Mouse (Mus musculus) midbrain, embryonic 14.5 days (tissue): ENCODE measurements at regions not wholly inside any gene's neighbourhood (a gene's known extent, or its start where the extent isn't known, plus 50 kb on each side); places are given as distances from the start of the nearest gene placed in this dataset.

Source experiments
- ATAC-seq: fragments of 200-750 bp; cut with Nextera tagmentation; 2 replicates; pipeline ENCODE4 v1.8.0; 2017; ENCODE audit warnings: moderate number of reproducible peaks, moderate library complexity; ENCODE audit not compliant: low FRiP score, low TSS enrichment
- DNase-seq: peaks from one replicate; pipeline ENCODE4 v3.0.0-alpha.2; 2015
- H3K27ac ChIP-seq: fragments of 300-500 bp; sonication (generic); replicated peaks from 2 replicates; pipeline ENCODE4 v1.5.1; 2014; ENCODE audit warnings: mild to moderate bottlenecking, low read depth, low read length, moderate library complexity
- H3K27me3 ChIP-seq: fragments of 300-500 bp; sonication (generic); 2 replicates; pipeline ENCODE4 v1.6.1; 2014; ENCODE audit warnings: low read length, control low read depth, mixed read lengths; ENCODE audit not compliant: control insufficient read depth, insufficient read depth
- H3K36me3 ChIP-seq: fragments of 300-500 bp; sonication (generic); 2 replicates; pipeline ENCODE4 v1.6.1; 2014; ENCODE audit warnings: low read length, control low read depth; ENCODE audit not compliant: control insufficient read depth, insufficient read depth
- H3K4me1 ChIP-seq: fragments of 300-500 bp; sonication (generic); 2 replicates; pipeline ENCODE4 v1.6.1; 2014; ENCODE audit warnings: mild to moderate bottlenecking, antibody characterized with exemption, low read length, control low read depth; ENCODE audit not compliant: control insufficient read depth, insufficient read depth
- H3K4me2 ChIP-seq: fragments of 300-500 bp; sonication (generic); 2 replicates; pipeline ENCODE4 v1.6.1; 2014; ENCODE audit warnings: mild to moderate bottlenecking, low read length, moderate library complexity
- H3K4me3 ChIP-seq: fragments of 300-500 bp; sonication (generic); replicated peaks from 2 replicates; pipeline ENCODE4 v1.5.1; 2014; ENCODE audit warnings: low read depth, low read length
- H3K9ac ChIP-seq: fragments of 300-500 bp; sonication (generic); replicated peaks from 2 replicates; pipeline ENCODE4 v1.6.1; 2014; ENCODE audit warnings: mild to moderate bottlenecking, low read length, moderate library complexity
- H3K9me3 ChIP-seq: fragments of 300-500 bp; sonication (generic); 2 replicates; pipeline ENCODE4 v1.6.1; 2016; ENCODE audit warnings: low read length, control low read depth, mixed read lengths; ENCODE audit not compliant: control insufficient read depth
- WGBS: fragments of 180-500 bp; shearing (Covaris S2); extraction: QIAGEN DNeasy Blood & Tissue Kit; methylation state at CpG from one replicate; pipeline ENCODE4 v1.1.7; 2014; 5-methylcytosine and 5-hydroxymethylcytosine counted together

GRCm38 (mm10) chr16:70071471-70071870 lies 207.9 kb upstream of the Speer2 start:
- no peak overlapping the region for H3K27ac ChIP-seq
- no peaks in the 10 kb centered on the region for H3K27me3 ChIP-seq
- no peaks in the 10 kb centered on the region for H3K9me3 ChIP-seq
- no peaks in the 10 kb centered on the region for H3K4me1 ChIP-seq
- H3K36me3 ChIP-seq, result no peaks in the 10 kb centered on the region
- no peak overlapping the region for H3K4me2 ChIP-seq
- no peak overlapping the region for H3K4me3 ChIP-seq
- 92% methylated on average over 4 of the region's 4 CpGs for WGBS
- H3K9ac ChIP-seq, result no peak overlapping the region
- no peak for ATAC-seq
- no peak for DNase-seq

DNA sequence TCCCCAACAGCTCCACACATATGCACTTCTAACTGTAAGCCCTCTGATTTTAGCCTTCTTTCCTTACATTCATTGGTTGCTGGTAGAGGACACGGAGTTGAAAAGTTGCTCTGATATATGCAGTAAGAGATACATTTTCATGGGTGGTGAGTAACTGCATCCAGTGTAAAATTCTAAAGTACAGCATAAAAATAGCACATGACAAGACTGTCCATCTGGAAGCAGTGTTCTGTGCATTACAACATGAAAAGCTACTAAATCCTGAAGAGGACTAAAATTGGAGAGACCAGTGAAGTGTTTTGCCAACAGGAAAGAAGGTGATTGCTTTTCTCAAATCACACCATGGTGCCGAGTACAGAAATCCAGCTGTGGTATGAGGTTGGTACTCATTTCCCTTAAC lies 210.2 kb upstream of the Speer2 start:
- ATAC-seq (no peak), DNase-seq (no peak)
- Histone ChIP-seq H3K4me1 (no peaks in the 10 kb centered on the region), H3K36me3 (no peaks in the 10 kb centered on the region), H3K4me2 (no peak overlapping the region), H3K27ac (no peak overlapping the region), H3K27me3 (no peaks in the 10 kb centered on the region), H3K9ac (no peak overlapping the region), H3K4me3 (no peak overlapping the region), H3K9me3 (no peaks in the 10 kb centered on the region)
- 90% methylated on average over 2 of the region's 2 CpGs for WGBS

DNA sequence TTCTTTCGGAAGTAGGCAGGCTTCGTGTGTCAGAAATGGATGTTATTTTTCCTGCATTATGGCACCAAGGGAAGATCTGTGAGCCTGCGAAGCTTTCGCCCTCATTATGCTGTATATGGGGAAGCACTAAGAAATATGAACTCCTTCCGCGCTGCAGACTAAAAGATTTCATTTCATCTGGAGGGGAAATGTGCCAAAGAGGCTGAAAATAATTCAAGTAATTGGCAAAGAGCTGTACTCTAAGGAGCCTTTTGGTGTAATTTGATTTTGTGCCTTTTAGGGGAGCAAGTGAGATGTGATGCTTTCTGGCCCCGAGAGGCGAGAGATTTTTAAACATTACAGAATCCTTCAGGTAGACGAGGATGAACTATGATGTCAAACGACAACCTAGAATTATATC lies 216.0 kb upstream of the Speer2 start:
- H3K4me3 ChIP-seq, result no peak overlapping the region
- WGBS, result 87% methylated on average over 10 of the region's 10 CpGs
- no peak overlapping the region for H3K9ac ChIP-seq
- H3K27ac ChIP-seq, result no peak overlapping the region
- H3K9me3 ChIP-seq, result no peaks in the 10 kb centered on the region
- H3K4me2 ChIP-seq, result no peak overlapping the region
- ATAC-seq, result no peak
- no peak for DNase-seq
- no peaks in the 10 kb centered on the region for H3K4me1 ChIP-seq
- no peaks in the 10 kb centered on the region for H3K36me3 ChIP-seq
- H3K27me3 ChIP-seq, result no peaks in the 10 kb centered on the region

DNA sequence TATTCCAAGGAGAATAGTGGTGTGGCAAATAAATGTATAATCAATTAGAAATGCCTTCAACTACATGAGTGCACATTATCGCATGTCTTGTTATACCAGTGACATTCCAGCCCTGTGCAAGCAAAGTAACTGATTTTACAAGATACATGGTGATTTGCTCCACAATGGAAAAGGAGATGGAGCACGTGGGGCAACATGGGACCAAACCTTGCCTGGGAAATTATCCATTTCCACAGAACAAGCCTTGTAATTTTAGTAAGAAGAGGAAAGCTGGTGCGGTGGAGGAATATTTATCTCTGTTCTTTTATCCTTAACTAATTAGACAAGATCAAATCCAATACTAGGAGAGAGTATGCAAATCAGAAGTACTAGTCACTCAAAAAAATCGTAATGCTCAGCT lies 222.5 kb upstream of the Gbe1 start:
- Histone ChIP-seq H3K4me3 (no peak overlapping the region), H3K9ac (no peak overlapping the region), H3K4me2 (no peak overlapping the region), H3K36me3 (no peaks in the 10 kb centered on the region), H3K27ac (no peak overlapping the region), H3K9me3 (no peaks in the 10 kb centered on the region), H3K4me1 (no peaks in the 10 kb centered on the region), H3K27me3 (no peaks in the 10 kb centered on the region)
- no peak for DNase-seq
- no peak for ATAC-seq
- WGBS, result 57% methylated on average over 4 of the region's 4 CpGs

DNA sequence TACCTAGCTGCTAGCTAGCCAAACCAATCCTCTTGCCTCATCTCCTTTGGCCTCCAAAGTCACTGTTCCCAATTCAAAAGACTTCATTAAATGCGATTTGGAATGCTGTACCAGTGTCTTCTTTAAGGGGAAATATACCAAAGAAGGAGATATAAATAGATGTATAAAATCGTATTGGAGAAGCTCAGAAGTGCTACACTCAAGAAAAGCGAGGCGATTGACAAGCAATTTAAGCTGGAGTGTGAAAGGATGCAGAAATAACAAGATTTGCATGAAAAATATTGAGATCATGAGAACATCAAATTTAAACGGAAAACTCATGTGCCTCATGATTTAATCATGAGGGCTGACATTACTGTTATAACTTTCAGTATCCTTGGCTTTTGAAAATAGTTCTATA lies 221.8 kb upstream of the Gbe1 start:
- Histone ChIP-seq H3K36me3 (no peaks in the 10 kb centered on the region), H3K4me3 (no peak overlapping the region), H3K9me3 (no peaks in the 10 kb centered on the region), H3K4me2 (no peak overlapping the region), H3K9ac (no peak overlapping the region), H3K27me3 (no peaks in the 10 kb centered on the region), H3K27ac (no peak overlapping the region), H3K4me1 (no peaks in the 10 kb centered on the region)
- WGBS, result 83% methylated on average over 5 of the region's 5 CpGs
- DNase-seq (no peak), ATAC-seq (no peak)

GRCm38 (mm10) chr16:70093224-70093623 lies 220.5 kb upstream of the Gbe1 start:
- H3K36me3 ChIP-seq, result no peaks in the 10 kb centered on the region
- no peak for ATAC-seq
- no peaks in the 10 kb centered on the region for H3K27me3 ChIP-seq
- H3K27ac ChIP-seq, result no peak overlapping the region
- DNase-seq, result peak; percentile 27
- H3K4me3 ChIP-seq, result no peak overlapping the region
- H3K4me1 ChIP-seq, result no peaks in the 10 kb centered on the region
- H3K9ac ChIP-seq, result no peak overlapping the region
- 16% methylated on average over 3 of the region's 3 CpGs for WGBS
- no peaks in the 10 kb centered on the region for H3K9me3 ChIP-seq
- no peak overlapping the region for H3K4me2 ChIP-seq

GRCm38 (mm10) chr16:70095221-70095620 lies 218.5 kb upstream of the Gbe1 start:
- Histone ChIP-seq H3K27ac (no peak overlapping the region), H3K4me1 (no peaks in the 10 kb centered on the region), H3K4me2 (no peak overlapping the region), H3K36me3 (no peaks in the 10 kb centered on the region), H3K9me3 (no peaks in the 10 kb centered on the region), H3K27me3 (no peaks in the 10 kb centered on the region), H3K4me3 (no peak overlapping the region), H3K9ac (no peak overlapping the region)
- no peak for ATAC-seq
- WGBS, result 84% methylated on average over 2 of the region's 2 CpGs
- no peak for DNase-seq

GRCm38 (mm10) chr16:70103791-70104378 lies 209.9 kb upstream of the Gbe1 start:
- Histone ChIP-seq H3K27me3 (no peaks in the 10 kb centered on the region), H3K4me1 (no peaks in the 10 kb centered on the region), H3K9me3 (no peaks in the 10 kb centered on the region), H3K4me2 (no peak overlapping the region), H3K36me3 (no peaks in the 10 kb centered on the region), H3K27ac (no peak overlapping the region), H3K4me3 (no peak overlapping the region), H3K9ac (no peak overlapping the region)
- DNase-seq (peak; percentile 34), ATAC-seq (no peak)
- WGBS, result 72% methylated on average over 6 of the region's 6 CpGs

GRCm38 (mm10) chr16:70141466-70141865 lies 172.3 kb upstream of the Gbe1 start:
- ATAC-seq (no peak), DNase-seq (no peak)
- Histone ChIP-seq H3K36me3 (no peaks in the 10 kb centered on the region), H3K4me3 (no peak overlapping the region), H3K27me3 (no peaks in the 10 kb centered on the region), H3K4me1 (no peaks in the 10 kb centered on the region), H3K27ac (no peak overlapping the region), H3K9ac (no peak overlapping the region), H3K4me2 (no peak overlapping the region), H3K9me3 (no peaks in the 10 kb centered on the region)
- WGBS, result 37% methylated on average over 3 of the region's 3 CpGs
